Mouse (Mus musculus): ENCODE results near the gene Lman2l. TPM values are rescaled to one million over a fixed set of nuclear protein-coding genes. Genes with fewer than 3 reads are reported as not detected.

Lman2l gene
- total and polyA plus RNA-seq, 3 experiments = 7.0 to 19.7 TPM; not detected in 1

DNA sequence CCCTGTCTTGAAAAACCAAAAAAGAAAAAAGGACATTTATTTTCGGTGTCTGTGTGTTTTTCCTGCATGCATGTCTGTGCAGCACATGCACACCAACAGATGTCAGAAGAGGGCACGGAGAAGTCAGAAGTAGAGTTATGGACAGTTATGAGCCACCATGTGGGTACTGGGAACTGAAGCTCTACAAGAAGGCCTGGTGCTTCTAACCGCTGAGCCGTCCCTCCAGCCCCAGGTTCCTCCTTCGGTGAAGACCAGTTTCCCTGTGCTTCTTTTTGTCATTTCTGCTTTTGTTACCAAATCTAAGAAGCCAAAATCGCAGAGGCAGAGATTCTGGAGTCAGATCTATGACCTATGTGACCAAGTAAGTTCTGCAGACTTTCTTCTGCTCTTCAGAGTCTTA lies 8.6 kb downstream of the Lman2l start:
- Histone ChIP-seq H3K27ac (ENCODE audit: control insufficient read depth, low read depth, low read length) (no peak overlapping the region), H3K27me3 (ENCODE audit: control insufficient read depth in 1 of 2, insufficient read depth in 2 of 2, low read length in 2 of 2) (no peaks in the 10 kb centered on the region), H3K36me3 (ENCODE audit: control insufficient read depth in 1 of 2, insufficient read depth in 2 of 2, low read length in 2 of 2) (peaks cover 0 to 18% of the 10 kb centered on the region in 2 experiments; a peak in 2 of 4 replicates), H3K9me3 (replicated peaks; ENCODE audit: insufficient read depth, low read length) (no peaks in the 10 kb centered on the region), H3K4me3 (ENCODE audit: control insufficient read depth in 1 of 2, insufficient read depth in 1 of 2, low read depth in 2 of 2, low read length in 2 of 2) (no peak overlapping the region), H3K9ac (ENCODE audit: control insufficient read depth, low read depth, low read length, poor library complexity, severe bottlenecking) (no peak overlapping the region), H3K79me2 (ENCODE audit: control insufficient read depth, insufficient read depth, low read length, poor library complexity) (no peaks in the 10 kb centered on the region), H3K4me1 (ENCODE audit: control insufficient read depth in 1 of 2, insufficient read depth in 2 of 2, low read length in 2 of 2) (no peaks in the 10 kb centered on the region; a peak in 2 of 4 replicates)
- TF ChIP-seq CHD1 (IDR thresholded peaks at IDR 0.05; ENCODE audit: low read depth, low read length) (no peak), USF2 (IDR thresholded peaks at IDR 0.05; ENCODE audit: borderline replicate concordance in 1 of 2, insufficient read depth in 1 of 2, low read depth in 1 of 2, low read length in 2 of 2) (no peak)
- DNase-seq (ENCODE audit: low read depth, low spot score) = no peak

DNA sequence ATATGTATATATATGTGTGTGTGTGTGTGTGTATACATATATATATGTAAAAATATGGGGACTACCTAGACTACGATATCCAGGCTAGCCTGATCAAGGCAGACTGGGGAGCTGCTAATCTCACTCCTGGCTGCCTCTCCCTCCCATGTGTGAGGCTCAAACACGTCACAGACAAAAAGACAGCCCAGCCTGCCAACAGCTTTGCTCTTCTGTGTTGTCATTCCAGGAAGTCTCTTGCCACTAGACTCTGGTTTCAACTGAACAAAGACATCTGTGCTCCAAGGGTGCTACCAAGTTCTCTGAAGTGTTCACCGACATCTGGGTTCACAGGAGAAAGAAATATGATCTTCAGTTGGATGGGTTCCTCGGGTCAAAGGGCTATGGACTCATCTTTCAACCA lies 10.0 kb downstream of the Lman2l start:
- Histone ChIP-seq H3K9me3 (replicated peaks; ENCODE audit: insufficient read depth, low read length) (no peaks in the 10 kb centered on the region), H3K79me2 (ENCODE audit: control insufficient read depth, insufficient read depth, low read length, poor library complexity) (no peaks in the 10 kb centered on the region), H3K27ac (ENCODE audit: control insufficient read depth, low read depth, low read length) (no peak overlapping the region), H3K9ac (ENCODE audit: control insufficient read depth, low read depth, low read length, poor library complexity, severe bottlenecking) (no peak overlapping the region), H3K27me3 (ENCODE audit: control insufficient read depth in 1 of 2, insufficient read depth in 2 of 2, low read length in 2 of 2) (no peaks in the 10 kb centered on the region), H3K4me3 (ENCODE audit: control insufficient read depth in 1 of 2, insufficient read depth in 1 of 2, low read depth in 2 of 2, low read length in 2 of 2) (no peak overlapping the region), H3K36me3 (ENCODE audit: control insufficient read depth in 1 of 2, insufficient read depth in 2 of 2, low read length in 2 of 2) (peaks cover 0 to 18% of the 10 kb centered on the region in 2 experiments; a peak in 2 of 4 replicates), H3K4me1 (ENCODE audit: control insufficient read depth in 1 of 2, insufficient read depth in 2 of 2, low read length in 2 of 2) (no peaks in the 10 kb centered on the region; a peak in 1 of 4 replicates)
- TF ChIP-seq TBP (IDR thresholded peaks at IDR 0.05; ENCODE audit: low read depth, low read length) (no peak), MYB (IDR thresholded peaks at IDR 0.05; ENCODE audit: low read depth, low read length) (no peak), ZC3H11A (IDR thresholded peaks at IDR 0.05; ENCODE audit: low read depth, low read length) (no peak), POLR2A (IDR thresholded peaks at IDR 0.05; ENCODE audit: control insufficient read depth in 1 of 2, insufficient read depth in 1 of 2, low read depth in 1 of 2, low read length in 2 of 2, poor library complexity in 1 of 2) (no peak), MYC (IDR thresholded peaks at IDR 0.05; ENCODE audit: low read depth, low read length) (no peak), TCF12 (IDR thresholded peaks at IDR 0.05; ENCODE audit: low read depth, low read length) (no peak), ETS1 (IDR thresholded peaks at IDR 0.05; ENCODE audit: low read depth, low read length) (no peak), EP300 (IDR thresholded peaks at IDR 0.05; ENCODE audit: low read depth in 1 of 2, low read length in 2 of 2) (no peak), NRF1 (IDR thresholded peaks at IDR 0.05; ENCODE audit: insufficient read depth, low read depth, low read length, poor library complexity, severe bottlenecking) (no peak), BHLHE40 (IDR thresholded peaks at IDR 0.05; ENCODE audit: borderline replicate concordance, low read depth, low read length) (no peak), CHD2 (IDR thresholded peaks at IDR 0.05; ENCODE audit: low read length) (no peak), MXI1 (IDR thresholded peaks at IDR 0.05; ENCODE audit: low read depth, low read length) (no peak), JUND (IDR thresholded peaks at IDR 0.05; ENCODE audit: low read depth, low read length) (no peak), MAZ (IDR thresholded peaks at IDR 0.05; ENCODE audit: low read depth, low read length) (no peak), MEF2A (IDR thresholded peaks at IDR 0.05; ENCODE audit: extremely low read depth, insufficient replicate concordance, low read depth, low read length, poor library complexity, severe bottlenecking) (no peak), USF1 (IDR thresholded peaks at IDR 0.05; ENCODE audit: low read depth, low read length) (no peak)
- DNase-seq (ENCODE audit: low read depth, low spot score) = peak; percentile 22
